Mouse (Mus musculus) heart, embryonic 11.5 days (tissue): ENCODE measurements around the gene Lrmp. TPM values are rescaled to one million over a fixed set of nuclear protein-coding genes. Genes with fewer than 3 reads are reported as not detected.

Experiments
- ATAC-seq: fragments of 200-750 bp; cut with Nextera tagmentation; replicated peaks from 2 replicates; pipeline ENCODE4 v1.8.0; 2017; ENCODE audit warnings: moderate library complexity; ENCODE audit not compliant: insufficient number of reproducible peaks, low FRiP score, low TSS enrichment
- H3K27ac ChIP-seq: fragments of 300-500 bp; sonication (generic); 2 replicates; pipeline ENCODE4 v1.5.1; 2014; ENCODE audit warnings: mild to moderate bottlenecking, low read depth, low read length
- H3K27me3 ChIP-seq: fragments of 300-500 bp; sonication (generic); 2 replicates; pipeline ENCODE4 v1.6.1; 2014; ENCODE audit warnings: mild to moderate bottlenecking, low read length, mixed read lengths; ENCODE audit not compliant: control insufficient read depth, insufficient read depth
- H3K36me3 ChIP-seq: fragments of 300-500 bp; sonication (generic); 2 replicates; pipeline ENCODE4 v1.6.1; 2014; ENCODE audit warnings: mild to moderate bottlenecking, low read length, moderate library complexity, mixed read lengths; ENCODE audit not compliant: control insufficient read depth, insufficient read depth
- H3K4me1 ChIP-seq: fragments of 300-500 bp; sonication (generic); 2 replicates; pipeline ENCODE4 v1.6.1; 2014; ENCODE audit warnings: low read length; ENCODE audit not compliant: control insufficient read depth, insufficient read depth
- H3K4me2 ChIP-seq: fragments of 300-500 bp; sonication (generic); 2 replicates; pipeline ENCODE4 v1.6.1; 2014; ENCODE audit warnings: mild to moderate bottlenecking, moderate library complexity
- H3K4me3 ChIP-seq: fragments of 300-500 bp; sonication (generic); 2 replicates; pipeline ENCODE4 v1.5.1; 2014; ENCODE audit warnings: low read depth, low read length
- H3K9ac ChIP-seq: fragments of 300-500 bp; sonication (generic); 2 replicates; pipeline ENCODE4 v1.6.1; 2014; ENCODE audit warnings: mild to moderate bottlenecking, low read depth, low read length, moderate library complexity
- H3K9me3 ChIP-seq: fragments of 300-500 bp; sonication (generic); replicated peaks from 2 replicates; pipeline ENCODE4 v1.6.1; 2016; ENCODE audit warnings: low read length; ENCODE audit not compliant: control insufficient read depth
- WGBS: fragments of 180-500 bp; shearing (Covaris S2); extraction: QIAGEN DNeasy Blood & Tissue Kit; methylation state at CpG from one replicate; pipeline ENCODE4 v1.1.7; 2014; ENCODE audit not compliant: insufficient replicate concordance; 5-methylcytosine and 5-hydroxymethylcytosine counted together
- polyA plus RNA-seq: library from polyadenylated mRNA; unstranded; fragments of >200 nt; fragmentation: Nextera tagmentation; extraction: Ambion mirVana; gene quantifications from 2 replicates; pipeline ENCODE4 v1.2.1, GENCODE M21; 2014

The Lrmp gene
- polyA plus RNA-seq, 1 experiment from 2014 or later = 3.5 TPM

- no peak overlapping the region for H3K4me3 ChIP-seq
- WGBS = 70% methylated on average over 4 of the region's 4 CpGs
- no peaks in the 10 kb centered on the region for H3K9me3 ChIP-seq
- no peak overlapping the region for H3K4me2 ChIP-seq
- no peak for ATAC-seq
- H3K9ac ChIP-seq = no peak overlapping the region
- H3K36me3 ChIP-seq = no peaks in the 10 kb centered on the region
- H3K4me1 ChIP-seq = no peaks in the 10 kb centered on the region
- no peak overlapping the region for H3K27ac ChIP-seq
- H3K27me3 ChIP-seq = no peaks in the 10 kb centered on the region
Observed at GRCm38 (mm10) chr6:145158619-145159018, 43.2 kb downstream of the Lrmp start.

- H3K4me3 ChIP-seq = no peak overlapping the region
- no peak overlapping the region for H3K27ac ChIP-seq
- WGBS = 49% methylated on average over 5 of the region's 5 CpGs
- H3K36me3 ChIP-seq = no peaks in the 10 kb centered on the region
- no peak for ATAC-seq
- no peaks in the 10 kb centered on the region for H3K4me1 ChIP-seq
- no peaks in the 10 kb centered on the region for H3K9me3 ChIP-seq
- H3K9ac ChIP-seq = no peak overlapping the region
- no peak overlapping the region for H3K4me2 ChIP-seq
- no peaks in the 10 kb centered on the region for H3K27me3 ChIP-seq
Observed at GRCm38 (mm10) chr6:145160581-145160980, 45.1 kb downstream of the Lrmp start.

GRCm38 (mm10) chr6:145171892-145172606, 56.6 kb downstream of the Lrmp start:
- WGBS = 42% methylated on average over 14 of the region's 14 CpGs
- peak overlapping the region; percentile 35 for H3K4me2 ChIP-seq

GRCm38 (mm10) chr6:145173781-145174191, 58.3 kb downstream of the Lrmp start:
- peak overlapping the region; percentile 52 for H3K9ac ChIP-seq
- no peak overlapping the region for H3K4me3 ChIP-seq
- peak; percentile 73 for ATAC-seq
- H3K4me2 ChIP-seq = peak overlapping the region; percentile 50
- peaks cover 8% of the 10 kb centered on the region for H3K27me3 ChIP-seq
- H3K36me3 ChIP-seq = no peaks in the 10 kb centered on the region
- H3K9me3 ChIP-seq = no peaks in the 10 kb centered on the region
- H3K27ac ChIP-seq = peak overlapping the region; percentile 70
- H3K4me1 ChIP-seq = peaks cover 34% of the 10 kb centered on the region
- 3% methylated on average over 11 of the region's 11 CpGs for WGBS

More at GRCm38 (mm10) chr6:145171892-145172606, 56.6 kb downstream of the Lrmp start:
- peak overlapping the region; percentile 51; the same call in 1 of the 2 replicates for H3K27ac ChIP-seq
- no peaks in the 10 kb centered on the region for H3K36me3 ChIP-seq
- no peak overlapping the region for H3K9ac ChIP-seq
- no peaks in the 10 kb centered on the region for H3K9me3 ChIP-seq
- H3K27me3 ChIP-seq = peaks cover 8% of the 10 kb centered on the region
- peak; percentile 57; the same call in 1 of the 2 replicates for ATAC-seq
- peaks cover 34% of the 10 kb centered on the region for H3K4me1 ChIP-seq
- no peak overlapping the region for H3K4me3 ChIP-seq

- Histone ChIP-seq H3K9me3 (no peaks in the 10 kb centered on the region), H3K4me1 (peaks cover 34% of the 10 kb centered on the region), H3K36me3 (no peaks in the 10 kb centered on the region), H3K4me2 (0 out of 2 replicates have a peak overlapping the region, but pooled peaks have one; percentile 7), H3K27ac (no peak overlapping the region), H3K9ac (no peak overlapping the region), H3K27me3 (peaks cover 8% of the 10 kb centered on the region), H3K4me3 (no peak overlapping the region)
- 39% methylated on average over 9 of the region's 9 CpGs for WGBS
- ATAC-seq = no peak
Observed at GRCm38 (mm10) chr6:145175571-145175981, 60.1 kb downstream of the Lrmp start.

- ATAC-seq = no peak
Observed at GRCm38 (mm10) chr6:145176474-145176873, 61.0 kb downstream of the Lrmp start.

DNA sequence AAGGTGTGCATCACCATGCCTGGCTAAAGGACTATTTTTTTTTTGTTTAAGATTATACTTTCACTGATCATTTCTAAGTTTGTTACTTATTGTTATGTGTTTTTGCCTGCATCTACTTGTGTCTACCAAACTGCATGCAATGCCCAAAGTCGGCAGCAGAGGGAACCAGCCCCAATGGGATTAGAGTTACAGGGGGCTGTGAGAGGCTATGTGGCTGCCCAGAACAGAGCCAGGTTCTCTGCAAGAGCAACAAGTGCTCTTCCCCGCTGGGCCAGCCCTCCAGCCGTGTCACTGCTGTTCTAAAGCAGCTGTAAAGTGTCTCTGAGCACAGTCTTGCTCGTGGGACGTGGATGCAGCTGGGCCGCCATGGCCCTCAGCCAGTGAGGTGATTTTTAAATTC, 64.2 kb downstream of the Lrmp start:
- no peak overlapping the region for H3K4me3 ChIP-seq
- peaks cover 8% of the 10 kb centered on the region for H3K27me3 ChIP-seq
- H3K9me3 ChIP-seq = no peaks in the 10 kb centered on the region
- no peaks in the 10 kb centered on the region for H3K36me3 ChIP-seq
- WGBS = 37% methylated on average over 6 of the region's 6 CpGs
- no peak overlapping the region for H3K4me2 ChIP-seq
- H3K27ac ChIP-seq = no peak overlapping the region
- no peak for ATAC-seq
- no peak overlapping the region for H3K9ac ChIP-seq
- peaks cover 15% of the 10 kb centered on the region for H3K4me1 ChIP-seq

More at GRCm38 (mm10) chr6:145176474-145176873, 61.0 kb downstream of the Lrmp start:
- Histone ChIP-seq H3K9ac (no peak overlapping the region), H3K4me3 (no peak overlapping the region), H3K4me1 (peaks cover 34% of the 10 kb centered on the region), H3K36me3 (no peaks in the 10 kb centered on the region), H3K4me2 (no peak overlapping the region), H3K27ac (no peak overlapping the region), H3K27me3 (peaks cover 8% of the 10 kb centered on the region), H3K9me3 (no peaks in the 10 kb centered on the region)
- WGBS = 47% methylated on average over 10 of the region's 10 CpGs

DNA sequence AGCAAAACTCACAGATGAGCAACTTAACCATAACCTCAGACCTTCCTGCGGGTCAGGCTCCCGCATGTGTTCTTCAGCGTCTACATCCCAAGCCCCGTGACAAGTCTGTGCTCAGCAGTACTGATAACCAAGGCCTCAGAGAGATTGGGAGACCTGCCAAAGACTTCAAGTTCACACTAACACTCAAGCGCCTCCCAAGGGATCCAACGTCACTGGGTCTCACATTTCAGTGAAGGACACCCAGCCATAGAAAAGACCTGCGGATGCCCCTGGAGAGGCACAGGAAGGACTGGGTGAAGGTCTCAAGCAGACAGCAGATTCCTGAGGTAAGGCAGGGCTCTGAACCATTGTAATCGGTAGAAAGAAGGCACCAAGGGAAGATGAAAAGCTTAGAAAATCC, 66.6 kb downstream of the Lrmp start:
- H3K9ac ChIP-seq = no peak overlapping the region
- H3K27me3 ChIP-seq = peaks cover under 1% of the 10 kb centered on the region; the same call in 1 of the 2 replicates
- ATAC-seq = no peak
- no peaks in the 10 kb centered on the region for H3K36me3 ChIP-seq
- H3K9me3 ChIP-seq = no peaks in the 10 kb centered on the region
- peak overlapping the region; percentile 11 for H3K27ac ChIP-seq
- H3K4me1 ChIP-seq = peaks cover 7% of the 10 kb centered on the region; the same call in 1 of the 2 replicates
- H3K4me3 ChIP-seq = peak overlapping the region; percentile 2; the same call in 1 of the 2 replicates
- H3K4me2 ChIP-seq = peak overlapping the region; percentile 31
- 24% methylated on average over 8 of the region's 8 CpGs for WGBS
